Mouse (Mus musculus): ENCODE results near the gene Grin2a. TPM values are rescaled to one million over a fixed set of nuclear protein-coding genes. Genes with fewer than 3 reads are reported as not detected.

Gene Grin2a
- total and polyA plus RNA-seq, 2 experiments from 2014 or later, result 3.7 to 9.9 TPM

DNA sequence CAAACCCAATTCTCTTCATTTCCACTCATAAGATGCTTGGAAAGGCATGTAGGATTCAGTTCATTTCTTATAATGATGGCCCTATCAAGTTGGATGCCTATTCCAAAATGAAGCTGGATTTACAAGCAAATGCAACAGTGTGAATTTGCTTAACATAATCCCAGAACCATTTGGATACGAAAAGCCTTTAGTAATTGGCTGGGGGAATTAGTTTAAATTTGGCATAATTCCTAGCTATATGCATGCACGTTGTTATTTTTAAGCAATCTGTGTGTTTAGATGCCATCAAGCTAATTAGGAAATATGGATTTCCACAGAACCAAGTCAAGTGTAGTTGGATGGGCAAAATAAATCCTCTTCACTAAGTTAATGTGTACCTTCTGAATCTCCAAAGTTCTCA is 411.4 kb downstream of the Grin2a start:
- H3K27ac ChIP-seq (ENCODE audit: low read depth, low read length), result no peak overlapping the region
- 38% methylated on average over 2 of the region's 2 CpGs for WGBS
- no peaks in the 10 kb centered on the region for H3K36me3 ChIP-seq (ENCODE audit: insufficient read depth)
- ATAC-seq (no peak), DNase-seq (peak; percentile 27)
- no peaks in the 10 kb centered on the region for H3K27me3 ChIP-seq (ENCODE audit: insufficient read depth, low read length)
- no peak for TF ChIP-seq CTCF (IDR thresholded peaks at IDR 0.05; ENCODE audit: low read depth)
- H3K9me3 ChIP-seq (ENCODE audit: low read length), result no peaks in the 10 kb centered on the region
- H3K4me3 ChIP-seq (ENCODE audit: low read depth, low read length), result no peak overlapping the region
- no peak overlapping the region for H3K9ac ChIP-seq
- no peak overlapping the region for H3K4me2 ChIP-seq (ENCODE audit: low read depth)
- no peaks in the 10 kb centered on the region for H3K4me1 ChIP-seq (ENCODE audit: insufficient read depth)

DNA sequence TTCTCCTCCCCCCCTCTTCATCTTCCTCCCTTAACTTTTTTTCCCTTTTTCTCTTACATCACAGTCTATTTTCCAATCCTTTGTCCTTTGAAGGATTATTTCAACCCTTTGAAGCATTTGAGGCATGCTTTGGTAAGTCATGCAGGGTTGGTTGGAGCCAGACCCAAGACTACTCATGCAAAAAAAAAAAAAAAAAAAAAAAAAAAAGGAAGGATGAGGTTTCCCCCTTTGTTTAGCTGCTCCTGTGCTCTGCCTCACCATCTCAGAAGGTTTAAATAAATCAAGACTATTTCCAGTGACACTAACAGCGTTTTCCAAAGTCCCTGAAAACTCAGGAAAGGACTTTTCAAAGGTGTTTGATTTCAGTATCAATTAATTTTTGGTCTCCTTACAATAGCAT is 423.6 kb downstream of the Grin2a start:
- 43% methylated on average over 1 of the region's 1 CpGs for WGBS
- H3K9ac ChIP-seq, result no peak overlapping the region

DNA sequence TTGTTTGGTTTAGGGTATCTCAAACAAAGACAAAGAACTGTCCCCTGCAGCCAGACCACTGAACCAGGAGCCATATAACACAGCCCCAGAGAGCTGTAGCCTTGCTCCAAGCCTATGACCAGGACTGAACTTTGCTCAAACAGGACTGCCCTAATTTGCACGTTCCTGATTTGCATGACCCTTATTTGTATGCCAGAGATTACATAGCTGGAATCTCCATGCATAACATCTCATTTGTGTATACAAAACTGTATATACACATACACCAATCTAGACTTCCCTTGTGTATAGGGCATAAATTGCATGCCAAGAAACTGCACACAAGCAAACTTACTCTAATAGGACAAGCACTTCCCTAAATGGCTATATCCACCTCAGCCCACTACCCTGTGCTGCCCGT is 428.1 kb downstream of the Grin2a start:
- DNase-seq (no peak), ATAC-seq (no peak)
- H3K4me2 ChIP-seq (ENCODE audit: low read depth), result no peak overlapping the region
- WGBS, result 48% methylated on average over 2 of the region's 2 CpGs
- H3K4me1 ChIP-seq (ENCODE audit: insufficient read depth), result no peaks in the 10 kb centered on the region
- no peaks in the 10 kb centered on the region for H3K9me3 ChIP-seq (ENCODE audit: low read length)
- H3K27ac ChIP-seq (ENCODE audit: low read depth, low read length), result no peak overlapping the region
- no peak overlapping the region for H3K9ac ChIP-seq
- H3K36me3 ChIP-seq (ENCODE audit: insufficient read depth), result no peaks in the 10 kb centered on the region
- H3K27me3 ChIP-seq (ENCODE audit: insufficient read depth, low read length), result no peaks in the 10 kb centered on the region
- H3K4me3 ChIP-seq (ENCODE audit: low read depth, low read length), result no peak overlapping the region
- TF ChIP-seq CTCF (IDR thresholded peaks at IDR 0.05; ENCODE audit: low read depth), result no peak

More for the DNA sequence above, 423.6 kb downstream of the Grin2a start:
- ATAC-seq (no peak), DNase-seq (no peak)
- H3K4me3 ChIP-seq (ENCODE audit: low read depth, low read length), result no peak overlapping the region
- no peak overlapping the region for H3K27ac ChIP-seq (ENCODE audit: low read depth, low read length)
- TF ChIP-seq CTCF (IDR thresholded peaks at IDR 0.05; ENCODE audit: low read depth), result no peak
- H3K4me2 ChIP-seq (ENCODE audit: low read depth), result no peak overlapping the region
- no peaks in the 10 kb centered on the region for H3K27me3 ChIP-seq (ENCODE audit: insufficient read depth, low read length)
- H3K36me3 ChIP-seq (ENCODE audit: insufficient read depth), result no peaks in the 10 kb centered on the region
- H3K9me3 ChIP-seq (ENCODE audit: low read length), result no peaks in the 10 kb centered on the region
- H3K4me1 ChIP-seq (ENCODE audit: insufficient read depth), result no peaks in the 10 kb centered on the region

DNA sequence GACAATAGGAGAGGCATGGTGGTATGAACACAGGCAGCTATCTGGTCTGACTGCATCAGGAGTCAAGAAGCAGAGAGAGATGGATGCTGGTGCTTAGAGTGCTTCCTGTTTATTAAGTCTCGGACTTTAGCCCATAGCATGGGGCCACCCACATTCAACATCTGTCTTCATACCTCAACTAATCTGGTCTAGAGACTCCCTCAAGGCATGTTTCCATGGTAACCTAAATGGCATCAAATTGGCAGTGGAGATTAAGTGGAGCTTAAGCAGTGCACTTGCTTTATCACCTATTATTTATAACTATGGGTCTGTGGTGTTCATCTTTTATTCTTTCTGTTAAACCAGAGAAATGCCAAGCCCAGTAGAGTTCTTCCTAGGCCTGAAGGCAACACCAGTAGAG is 433.5 kb downstream of the Grin2a start:
- 18% methylated on average over 1 of the region's 1 CpGs for WGBS
- no peaks in the 10 kb centered on the region for H3K36me3 ChIP-seq (ENCODE audit: insufficient read depth)
- H3K9me3 ChIP-seq (ENCODE audit: low read length), result no peaks in the 10 kb centered on the region
- H3K27me3 ChIP-seq (ENCODE audit: insufficient read depth, low read length), result no peaks in the 10 kb centered on the region
- no peak for TF ChIP-seq CTCF (IDR thresholded peaks at IDR 0.05; ENCODE audit: low read depth)
- no peak overlapping the region for H3K27ac ChIP-seq (ENCODE audit: low read depth, low read length)
- H3K4me1 ChIP-seq (ENCODE audit: insufficient read depth), result no peaks in the 10 kb centered on the region
- DNase-seq (no peak), ATAC-seq (no peak)
- H3K4me2 ChIP-seq (ENCODE audit: low read depth), result no peak overlapping the region
- H3K4me3 ChIP-seq (ENCODE audit: low read depth, low read length), result no peak overlapping the region
- no peak overlapping the region for H3K9ac ChIP-seq

DNA sequence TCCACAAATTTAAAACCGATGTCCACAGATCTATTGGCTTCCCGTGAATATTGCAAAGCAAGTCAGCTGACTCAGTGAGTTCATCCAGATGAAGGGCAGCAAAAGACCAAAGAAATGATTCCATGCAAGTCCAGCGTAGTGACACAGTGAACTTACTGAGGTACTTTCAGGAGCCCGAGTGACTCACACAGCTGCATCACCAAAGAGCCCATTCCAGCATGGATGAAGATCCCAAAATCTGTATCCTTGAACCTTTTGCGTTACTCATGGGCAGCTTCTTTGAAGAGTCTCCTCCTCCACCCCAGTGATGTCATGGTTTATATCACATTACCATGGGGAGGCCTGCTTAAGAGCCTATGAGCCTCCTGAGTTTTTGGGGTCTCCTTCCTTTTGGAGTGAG is 460.2 kb downstream of the Grin2a start:
- ATAC-seq (no peak), DNase-seq (no peak)
- 95% methylated on average over 5 of the region's 5 CpGs for WGBS
- Histone ChIP-seq H3K27me3 (ENCODE audit: insufficient read depth, low read length) (no peaks in the 10 kb centered on the region), H3K4me3 (ENCODE audit: low read depth, low read length) (no peak overlapping the region), H3K9ac (no peak overlapping the region), H3K4me1 (ENCODE audit: insufficient read depth) (0 out of 2 replicates have a peak, but pooled peaks cover 5% of the 10 kb centered on the region), H3K4me2 (ENCODE audit: low read depth) (no peak overlapping the region), H3K36me3 (ENCODE audit: insufficient read depth) (no peaks in the 10 kb centered on the region), H3K9me3 (ENCODE audit: low read length) (no peaks in the 10 kb centered on the region), H3K27ac (ENCODE audit: low read depth, low read length) (no peak overlapping the region)
- TF ChIP-seq CTCF (IDR thresholded peaks at IDR 0.05; ENCODE audit: low read depth), result no peak

DNA sequence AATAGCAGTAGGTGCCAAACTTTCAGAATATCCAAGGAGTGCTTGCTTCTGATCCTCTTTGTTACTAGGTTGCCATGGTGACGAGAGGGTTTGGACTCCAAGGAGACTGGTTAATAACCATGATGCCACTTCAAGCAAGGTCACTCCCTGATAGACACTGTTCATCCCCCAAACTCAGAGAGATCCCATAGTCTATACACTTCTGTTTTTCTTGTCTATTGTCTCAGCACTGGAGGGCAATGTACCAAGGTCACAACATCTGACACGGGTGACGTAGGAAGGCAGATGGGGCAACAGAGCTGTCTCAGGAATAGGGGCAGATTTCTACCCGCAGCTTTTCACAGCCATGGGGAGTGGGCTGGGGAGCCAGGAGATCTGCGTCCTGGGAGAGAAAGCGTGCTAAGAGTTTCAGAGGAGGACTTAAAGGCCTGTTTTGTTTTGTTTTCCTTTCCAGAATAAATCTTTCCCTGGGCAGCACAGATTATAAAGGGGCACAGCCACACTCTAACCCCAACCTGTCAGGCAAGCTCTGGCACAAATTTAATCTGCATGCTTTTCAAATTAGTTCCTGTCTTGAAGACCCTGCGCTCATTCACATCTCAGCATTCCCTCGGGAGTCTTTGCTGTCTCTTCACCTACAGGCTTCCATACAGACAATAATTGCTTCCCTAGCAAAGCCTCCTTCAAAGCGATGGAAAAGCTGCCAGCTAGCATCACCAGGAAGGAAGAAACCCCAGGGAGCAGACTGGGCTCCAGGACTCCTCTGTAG is 461.6 kb downstream of the Grin2a start:
- DNase-seq, result peak; percentile 37
- Histone ChIP-seq H3K4me2 (ENCODE audit: low read depth) (no peak overlapping the region), H3K4me1 (ENCODE audit: insufficient read depth) (0 out of 2 replicates have a peak, but pooled peaks cover 5% of the 10 kb centered on the region), H3K27ac (ENCODE audit: low read depth, low read length) (no peak overlapping the region), H3K27me3 (ENCODE audit: insufficient read depth, low read length) (no peaks in the 10 kb centered on the region), H3K9me3 (ENCODE audit: low read length) (no peaks in the 10 kb centered on the region), H3K4me3 (ENCODE audit: low read depth, low read length) (no peak overlapping the region), H3K36me3 (ENCODE audit: insufficient read depth) (no peaks in the 10 kb centered on the region), H3K9ac (no peak overlapping the region)
- no peak for TF ChIP-seq CTCF (IDR thresholded peaks at IDR 0.05; ENCODE audit: low read depth)
- peak; percentile 55 for ATAC-seq
- 21% methylated on average over 9 of the region's 9 CpGs for WGBS

DNA sequence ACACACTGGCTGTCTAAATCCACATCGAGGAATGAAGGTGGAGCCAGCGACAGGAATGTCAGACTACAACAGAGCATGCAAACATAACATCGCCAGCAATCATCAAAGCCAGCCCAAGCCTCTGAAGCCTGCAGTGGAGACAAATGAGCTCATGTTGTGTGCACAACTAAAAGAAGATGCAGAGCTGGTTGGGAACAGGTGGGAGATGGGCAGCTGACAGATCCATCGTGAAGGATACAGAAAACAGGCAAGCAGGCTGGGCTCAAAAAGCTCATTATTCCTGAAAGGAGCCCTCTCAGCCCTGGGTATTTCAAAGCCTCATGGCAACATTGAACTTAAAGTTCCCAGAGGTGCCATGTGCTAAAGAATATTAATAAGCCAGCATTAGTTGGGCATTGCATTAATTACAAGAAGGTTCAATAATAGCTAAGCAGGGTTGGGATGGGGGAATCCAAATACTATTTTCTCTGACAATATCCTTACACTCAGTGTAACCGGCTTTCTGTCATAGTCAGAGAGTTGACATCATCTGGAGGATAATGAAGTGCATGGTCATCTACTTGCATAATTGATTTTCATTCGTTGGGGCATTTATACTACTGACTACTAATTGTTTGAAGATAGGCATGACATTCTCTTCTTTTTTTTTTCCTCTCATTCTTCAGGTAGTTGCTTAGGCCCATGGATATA is 462.4 kb downstream of the Grin2a start:
- H3K27me3 ChIP-seq (ENCODE audit: insufficient read depth, low read length), result no peaks in the 10 kb centered on the region
- no peak for TF ChIP-seq CTCF (IDR thresholded peaks at IDR 0.05; ENCODE audit: low read depth)
- H3K4me2 ChIP-seq (ENCODE audit: low read depth), result no peak overlapping the region
- 31% methylated on average over 6 of the region's 6 CpGs for WGBS
- H3K27ac ChIP-seq (ENCODE audit: low read depth, low read length), result no peak overlapping the region
- H3K4me1 ChIP-seq (ENCODE audit: insufficient read depth), result 0 out of 2 replicates have a peak, but pooled peaks cover 5% of the 10 kb centered on the region
- H3K36me3 ChIP-seq (ENCODE audit: insufficient read depth), result no peaks in the 10 kb centered on the region
- no peaks in the 10 kb centered on the region for H3K9me3 ChIP-seq (ENCODE audit: low read length)
- DNase-seq (no peak), ATAC-seq (no peak)
- H3K4me3 ChIP-seq (ENCODE audit: low read depth, low read length), result no peak overlapping the region
- no peak overlapping the region for H3K9ac ChIP-seq
